Mouse (Mus musculus) myocyte (in vitro differentiated cells): ENCODE results near the gene Fgd3. TPM values are rescaled to one million over a fixed set of nuclear protein-coding genes. Genes with fewer than 3 reads are reported as not detected.

Experiments
- H3K27me3 ChIP-seq: one replicate; pipeline ENCODE4 v1.6.1; 2011; ENCODE audit not compliant: control insufficient read depth, insufficient read depth, insufficient read length
- H3K36me3 ChIP-seq: one replicate; pipeline ENCODE4 v1.6.1; 2011; ENCODE audit not compliant: control insufficient read depth, insufficient read depth
- H3K4me2 ChIP-seq: one replicate; pipeline ENCODE4 v1.6.1; 2011; ENCODE audit warnings: low read depth, control low read depth
- H3K4me3 ChIP-seq: one replicate; pipeline ENCODE4 v1.5.1; 2011; ENCODE audit warnings: mild to moderate bottlenecking, control low read depth, moderate library complexity
- H3K79me2 ChIP-seq: one replicate; pipeline ENCODE4 v1.6.1; 2011; ENCODE audit not compliant: control insufficient read depth, insufficient read depth
- H3ac ChIP-seq: one replicate; pipeline ENCODE4 v1.6.1; 2011; ENCODE audit not compliant: control insufficient read depth, insufficient read length
- CEBPB ChIP-seq: IDR thresholded peaks from 2 replicates; pipeline ENCODE4 v1.6.1; 2011; ENCODE audit warnings: mild to moderate bottlenecking, moderate library complexity; ENCODE audit not compliant: poor library complexity, insufficient read depth, severe bottlenecking
- E2F4 ChIP-seq: IDR thresholded peaks from one replicate; pipeline ENCODE4 v1.6.1; 2011; ENCODE audit warnings: mild to moderate bottlenecking, control low read depth, moderate library complexity; ENCODE audit not compliant: insufficient read depth
- MAX ChIP-seq: IDR thresholded peaks from one replicate; pipeline ENCODE4 v1.6.1; 2011; ENCODE audit warnings: low read depth, mild to moderate bottlenecking, control low read depth
- MYOD1 ChIP-seq, 3 experiments: IDR thresholded peaks; one replicate each; pipeline ENCODE4 v1.6.1; 2011; ENCODE audit warnings: control low read depth in 2 of 3, low read depth in 2 of 3, mild to moderate bottlenecking in 2 of 3, moderate library complexity in 1 of 3; ENCODE audit not compliant: insufficient read length in 2 of 3, control insufficient read depth in 1 of 3
- MYOG ChIP-seq, 3 experiments: IDR thresholded peaks; one replicate each; pipeline ENCODE4 v1.6.1; 2011; ENCODE audit warnings: control low read depth in 2 of 3, low read depth in 2 of 3, mild to moderate bottlenecking in 2 of 3; ENCODE audit not compliant: insufficient read length in 2 of 3, control insufficient read depth in 1 of 3, insufficient read depth in 1 of 3
- POLR2A ChIP-seq: IDR thresholded peaks from one replicate; pipeline ENCODE4 v1.6.1; 2011; ENCODE audit warnings: low read depth, mild to moderate bottlenecking, control low read depth, moderate library complexity; ENCODE audit not compliant: insufficient read length
- POLR2AphosphoS2 ChIP-seq: IDR thresholded peaks from one replicate; pipeline ENCODE4 v1.6.1; 2011; ENCODE audit warnings: low read depth, control low read depth; ENCODE audit not compliant: insufficient read length
- REST ChIP-seq: IDR thresholded peaks from one replicate; pipeline ENCODE4 v1.6.1; 2011; ENCODE audit warnings: mild to moderate bottlenecking, control low read depth, moderate library complexity; ENCODE audit not compliant: insufficient read depth, insufficient read length
- SRF ChIP-seq: IDR thresholded peaks from one replicate; pipeline ENCODE4 v1.6.1; 2011; ENCODE audit warnings: low read depth; ENCODE audit not compliant: control insufficient read depth, insufficient read length
- TCF12 ChIP-seq: IDR thresholded peaks from one replicate; pipeline ENCODE4 v1.6.1; 2011; ENCODE audit warnings: mild to moderate bottlenecking, control low read depth; ENCODE audit not compliant: poor library complexity, insufficient read depth, severe bottlenecking
- TCF3 ChIP-seq: IDR thresholded peaks from one replicate; pipeline ENCODE4 v1.6.1; 2011; ENCODE audit warnings: low read depth, control low read depth; ENCODE audit not compliant: insufficient read length
- USF1 ChIP-seq: IDR thresholded peaks from one replicate; pipeline ENCODE4 v1.6.1; 2011; ENCODE audit warnings: low read depth, mild to moderate bottlenecking, control low read depth, moderate library complexity
- polyA plus RNA-seq: library from polyadenylated mRNA; unstranded; fragments of >200 nt; fragmentation: generic; extraction: Trizol; gene quantifications from one replicate; pipeline ENCODE4 v1.2.1, GENCODE M21; 2012; ENCODE audit warnings: missing spikeins

The Fgd3 gene
- polyA plus RNA-seq, 1 experiment, result 15.5 TPM

DNA sequence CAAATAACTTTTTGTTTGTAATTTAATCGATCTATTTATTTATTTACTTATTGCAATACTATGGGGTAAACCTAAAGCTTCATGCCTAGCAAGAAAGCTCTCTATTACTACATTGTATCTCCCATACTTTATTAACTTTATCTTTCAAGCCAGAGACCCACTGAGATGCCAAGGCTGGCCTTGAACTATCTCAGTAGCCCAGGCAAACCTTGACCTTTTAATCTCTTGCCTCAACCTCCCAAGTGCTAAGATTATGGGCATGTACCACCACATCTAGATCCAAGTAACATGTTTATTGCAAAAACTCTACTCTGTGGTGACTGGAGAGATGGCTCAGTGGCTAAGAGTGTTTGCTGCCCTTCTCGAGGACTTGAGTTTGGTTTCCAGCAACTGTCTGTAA lies 13.1 kb upstream of the Fgd3 start:
- TF ChIP-seq MYOD1 (IDR thresholded peaks at IDR 0.05; ENCODE audit: control insufficient read depth in 1 of 3, insufficient read length in 2 of 3, low read depth in 2 of 3) (no peak), REST (no peak), USF1 (no peak), MYOG (IDR thresholded peaks at IDR 0.05; ENCODE audit: control insufficient read depth in 1 of 3, insufficient read depth in 1 of 3, insufficient read length in 2 of 3, low read depth in 2 of 3) (no peak), SRF (no peak), TCF3 (no peak), TCF12 (no peak), CEBPB (no peak), E2F4 (no peak), POLR2AphosphoS2 (no peak), MAX (no peak), POLR2A (no peak)
- H3K27me3 ChIP-seq, result no peaks in the 10 kb centered on the region
- H3K79me2 ChIP-seq, result no peaks in the 10 kb centered on the region
- no peak overlapping the region for H3ac ChIP-seq
- H3K4me2 ChIP-seq, result no peak overlapping the region
- H3K4me3 ChIP-seq, result no peak overlapping the region
- H3K36me3 ChIP-seq, result no peaks in the 10 kb centered on the region

DNA sequence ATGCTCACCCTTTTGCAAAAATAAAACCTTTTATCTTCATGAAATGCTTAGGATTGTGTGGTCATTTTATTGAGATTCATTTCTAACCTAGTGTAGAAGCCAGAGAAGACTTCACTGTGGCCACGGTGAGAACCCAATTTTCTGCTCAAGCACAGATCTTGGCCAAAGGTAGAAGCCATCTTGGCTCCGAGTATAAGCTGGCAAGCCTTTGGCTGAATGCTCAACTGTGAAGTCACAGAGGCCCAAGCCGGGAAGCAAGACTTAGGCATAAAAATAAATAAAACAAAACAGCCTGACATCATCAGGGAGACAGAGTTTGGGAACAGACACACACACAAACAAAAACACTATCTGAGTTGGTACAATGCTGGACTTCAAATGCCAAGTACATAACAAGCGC lies 8.0 kb upstream of the Fgd3 start:
- TF ChIP-seq POLR2A (no peak), CEBPB (no peak), POLR2AphosphoS2 (no peak), REST (no peak), MAX (no peak), TCF3 (no peak), E2F4 (no peak), MYOD1 (IDR thresholded peaks at IDR 0.05; ENCODE audit: control insufficient read depth in 1 of 3, insufficient read length in 2 of 3, low read depth in 2 of 3) (no peak), MYOG (IDR thresholded peaks at IDR 0.05; ENCODE audit: control insufficient read depth in 1 of 3, insufficient read depth in 1 of 3, insufficient read length in 2 of 3, low read depth in 2 of 3) (no peak), SRF (no peak), TCF12 (no peak), USF1 (no peak)
- H3K36me3 ChIP-seq, result no peaks in the 10 kb centered on the region
- H3ac ChIP-seq, result no peak overlapping the region
- no peaks in the 10 kb centered on the region for H3K79me2 ChIP-seq
- H3K27me3 ChIP-seq, result no peaks in the 10 kb centered on the region
- no peak overlapping the region for H3K4me3 ChIP-seq
- H3K4me2 ChIP-seq, result no peak overlapping the region

DNA sequence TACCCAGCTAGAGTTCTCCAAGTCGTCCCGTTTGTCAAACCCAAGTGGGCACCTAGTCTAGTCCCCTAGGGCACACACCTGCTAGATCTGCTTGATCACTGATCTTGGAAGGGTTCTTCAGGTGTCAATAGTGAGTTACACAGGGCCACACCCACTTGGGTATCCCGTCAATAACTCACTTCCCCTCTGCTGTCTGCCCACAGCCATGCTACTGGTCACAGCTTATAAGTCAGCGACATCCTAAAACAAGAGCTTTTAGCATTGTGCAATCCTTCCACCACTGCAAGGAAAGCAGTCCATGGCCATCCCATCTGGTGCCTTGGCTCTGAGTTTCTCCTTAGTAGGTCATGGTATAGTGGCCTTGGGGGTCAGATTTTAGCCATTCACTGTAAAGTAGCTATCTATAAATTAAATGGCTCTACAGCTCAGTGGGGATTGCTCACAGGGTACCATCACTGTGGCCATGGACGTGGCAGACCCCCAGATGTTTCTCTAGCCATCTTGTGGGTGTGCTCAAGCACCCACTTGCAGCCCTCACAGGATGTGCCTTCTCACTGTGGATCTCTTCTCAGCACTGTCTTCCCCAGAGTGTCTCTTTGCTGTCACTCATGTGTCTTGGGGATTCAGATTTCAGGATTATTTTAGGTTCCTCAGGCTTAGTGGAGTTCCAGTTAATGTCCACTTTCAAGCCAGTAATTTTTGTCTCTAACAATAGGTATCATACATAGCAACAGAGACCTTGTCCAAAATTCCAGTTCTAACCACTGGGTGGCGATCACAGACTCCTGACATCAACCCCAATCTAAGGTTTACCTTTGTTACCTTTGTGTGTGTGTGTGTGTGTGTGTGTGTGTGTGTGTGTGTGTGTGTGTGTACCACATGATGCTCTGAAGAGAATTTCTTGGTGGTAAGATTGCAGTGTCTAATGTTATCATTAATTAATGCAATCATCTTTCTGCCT lies 6.4 kb upstream of the Fgd3 start:
- no peaks in the 10 kb centered on the region for H3K27me3 ChIP-seq

DNA sequence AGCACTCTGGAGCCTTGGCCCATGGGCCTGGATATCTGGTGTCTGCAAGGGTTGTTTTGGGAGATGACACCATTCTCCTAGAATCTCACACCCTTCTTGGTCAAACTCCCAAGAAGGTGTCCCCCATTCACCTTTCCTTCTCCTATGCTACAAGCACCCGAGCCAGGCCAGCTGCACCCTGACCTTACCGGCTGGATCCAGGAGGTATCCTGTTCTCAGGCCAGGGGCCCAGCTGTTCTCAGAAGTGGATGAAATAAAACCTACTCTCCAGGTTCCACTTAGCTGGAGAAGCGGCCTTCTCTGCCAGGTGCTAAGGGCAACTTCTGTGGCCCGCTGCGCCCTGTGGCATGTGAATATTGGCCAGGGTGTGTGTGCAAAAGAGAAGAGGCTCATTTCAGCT lies 4.8 kb upstream of the Fgd3 start:
- H3ac ChIP-seq, result no peak overlapping the region
- H3K79me2 ChIP-seq, result peaks cover 3% of the 10 kb centered on the region
- no peak overlapping the region for H3K4me3 ChIP-seq
- H3K36me3 ChIP-seq, result no peaks in the 10 kb centered on the region
- H3K27me3 ChIP-seq, result no peaks in the 10 kb centered on the region
- no peak overlapping the region for H3K4me2 ChIP-seq
- TF ChIP-seq USF1 (no peak), CEBPB (no peak), MYOG (IDR thresholded peaks at IDR 0.05; ENCODE audit: control insufficient read depth in 1 of 3, insufficient read depth in 1 of 3, insufficient read length in 2 of 3, low read depth in 2 of 3) (peak in 2 of 3 experiments; percentile 9 to 38), MYOD1 (IDR thresholded peaks at IDR 0.05; ENCODE audit: control insufficient read depth in 1 of 3, insufficient read length in 2 of 3, low read depth in 2 of 3) (peak in 1 of 3 experiments; percentile 37), REST (no peak)

More for the DNA sequence above, 6.4 kb upstream of the Fgd3 start:
- H3K4me2 ChIP-seq, result no peak overlapping the region
- H3K79me2 ChIP-seq, result no peaks in the 10 kb centered on the region
- H3ac ChIP-seq, result no peak overlapping the region
- no peaks in the 10 kb centered on the region for H3K36me3 ChIP-seq
- no peak overlapping the region for H3K4me3 ChIP-seq
- TF ChIP-seq REST, result no peak
- TF ChIP-seq POLR2A, result no peak

DNA sequence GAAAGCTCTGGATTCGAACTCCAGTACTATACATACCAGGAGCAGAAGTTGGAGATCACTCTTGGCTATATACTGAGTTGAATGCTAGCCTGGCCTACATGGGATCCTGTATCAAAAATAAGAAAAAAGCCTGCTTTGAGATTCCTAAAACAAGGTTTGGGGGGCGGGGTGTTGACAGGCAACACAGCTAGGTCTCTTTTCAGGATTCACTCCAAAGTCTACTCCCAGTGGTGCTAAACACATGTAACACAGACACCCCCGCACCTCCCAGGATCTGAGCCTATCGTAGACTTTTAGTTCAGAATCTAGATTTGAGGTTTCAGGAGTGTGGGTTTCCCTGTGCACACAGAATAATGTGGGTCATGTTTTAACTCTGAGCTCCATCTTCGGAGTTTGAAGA lies 2.6 kb upstream of the Fgd3 start:
- Histone ChIP-seq H3K27me3 (no peaks in the 10 kb centered on the region), H3K79me2 (peaks cover 23% of the 10 kb centered on the region), H3K4me2 (peak overlapping the region; percentile 92), H3K4me3 (no peak overlapping the region), H3K36me3 (no peaks in the 10 kb centered on the region), H3ac (no peak overlapping the region)
- no peak for TF ChIP-seq TCF3
- no peak for TF ChIP-seq REST
- no peak for TF ChIP-seq MAX
- TF ChIP-seq POLR2AphosphoS2, result no peak
- no peak for TF ChIP-seq POLR2A
- TF ChIP-seq USF1, result no peak
- no peak for TF ChIP-seq MYOG (IDR thresholded peaks at IDR 0.05; ENCODE audit: control insufficient read depth in 1 of 3, insufficient read depth in 1 of 3, insufficient read length in 2 of 3, low read depth in 2 of 3)
- no peak for TF ChIP-seq TCF12
- TF ChIP-seq CEBPB, result no peak
- TF ChIP-seq SRF, result no peak
- no peak for TF ChIP-seq E2F4
- TF ChIP-seq MYOD1 (IDR thresholded peaks at IDR 0.05; ENCODE audit: control insufficient read depth in 1 of 3, insufficient read length in 2 of 3, low read depth in 2 of 3), result no peak
